Mouse (Mus musculus) lung, postnatal 0 days (tissue): Measurements from ENCODE around the gene Lhpp. TPM values are rescaled to one million over a fixed set of nuclear protein-coding genes. Genes with fewer than 3 reads are reported as not detected.

ENCODE experiments used
- ATAC-seq: fragments of 200-750 bp; cut with Nextera tagmentation; 2 replicates; pipeline ENCODE4 v1.8.0; 2017; ENCODE audit warnings: moderate library complexity
- DNase-seq: peaks from one replicate; pipeline ENCODE4 v3.0.0-alpha.2; 2016; ENCODE audit warnings: low spot score
- H3K27ac ChIP-seq: fragments of 300-500 bp; sonication (generic); 2 replicates; pipeline ENCODE4 v1.5.1; 2014; ENCODE audit warnings: antibody characterized with exemption, mild to moderate bottlenecking, low read length, mixed read lengths
- H3K27me3 ChIP-seq: fragments of 300-500 bp; sonication (generic); replicated peaks from 2 replicates; pipeline ENCODE4 v1.6.1; 2014; ENCODE audit warnings: low read length, mixed read lengths; ENCODE audit not compliant: insufficient read depth
- H3K36me3 ChIP-seq: fragments of 300-500 bp; sonication (generic); 2 replicates; pipeline ENCODE4 v1.6.1; 2014; ENCODE audit warnings: low read length, mixed read lengths; ENCODE audit not compliant: insufficient read depth
- H3K4me1 ChIP-seq: fragments of 300-500 bp; sonication (generic); 2 replicates; pipeline ENCODE4 v1.6.1; 2014; ENCODE audit warnings: antibody characterized with exemption, low read depth, low read length, mixed read lengths; ENCODE audit not compliant: insufficient read depth
- H3K4me2 ChIP-seq: fragments of 300-500 bp; sonication (generic); replicated peaks from 2 replicates; pipeline ENCODE4 v1.6.1; 2014; ENCODE audit warnings: low read depth, mild to moderate bottlenecking, low read length, moderate library complexity, mixed read lengths
- H3K4me3 ChIP-seq: fragments of 300-500 bp; sonication (generic); 2 replicates; pipeline ENCODE4 v1.5.1; 2014; ENCODE audit warnings: low read depth, low read length
- H3K9ac ChIP-seq: fragments of 300-500 bp; sonication (generic); replicated peaks from 2 replicates; pipeline ENCODE4 v1.6.1; 2014; ENCODE audit warnings: low read depth, mild to moderate bottlenecking
- H3K9me3 ChIP-seq: fragments of 300-500 bp; sonication (generic); 2 replicates; pipeline ENCODE4 v1.6.1; 2016; ENCODE audit warnings: low read length, mixed read lengths
- CTCF ChIP-seq: IDR thresholded peaks from 2 replicates; pipeline ENCODE4 v1.5.1; 2016; ENCODE audit warnings: antibody characterized with exemption, mild to moderate bottlenecking
- EP300 ChIP-seq: IDR thresholded peaks from 2 replicates; pipeline ENCODE4 v1.6.1; 2016; ENCODE audit warnings: antibody characterized with exemption, mild to moderate bottlenecking, control low read depth
- WGBS: fragments of 180-500 bp; shearing (Covaris S2); extraction: QIAGEN DNeasy Blood & Tissue Kit; methylation state at CpG from one replicate; pipeline ENCODE4 v1.1.7; 2014; 5-methylcytosine and 5-hydroxymethylcytosine counted together
- polyA plus RNA-seq: library from polyadenylated mRNA; unstranded; fragments of >200 nt; fragmentation: Nextera tagmentation; extraction: Ambion mirVana; gene quantifications from 2 replicates; pipeline ENCODE4 v1.2.1, GENCODE M21; 2015

Lhpp gene
- polyA plus RNA-seq, 1 experiment from 2014 or later = 5.9 TPM

DNA sequence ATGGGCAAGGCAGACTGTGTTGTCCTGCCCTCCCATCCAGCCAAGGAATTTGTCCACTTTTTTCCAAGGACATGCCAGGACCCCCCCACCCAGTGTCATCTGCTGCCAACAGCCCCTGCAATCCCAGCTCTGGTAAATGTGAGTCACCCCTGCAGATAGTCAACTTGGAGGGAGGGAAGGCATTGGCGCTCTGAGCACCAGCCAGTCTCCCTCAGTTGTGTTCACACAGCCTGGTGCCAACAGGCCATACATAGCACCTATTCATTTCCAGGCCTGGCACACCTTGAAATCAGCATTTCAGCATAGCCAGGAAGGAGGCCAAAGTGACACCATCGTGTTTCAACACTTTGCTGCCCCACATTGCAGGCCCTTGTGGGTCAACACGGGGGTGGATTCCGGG is 73.5 kb downstream of the Lhpp start:
- Histone ChIP-seq H3K4me3 (no peak overlapping the region), H3K4me1 (peaks cover 18% of the 10 kb centered on the region), H3K27ac (no peak overlapping the region), H3K9ac (no peak overlapping the region), H3K27me3 (no peaks in the 10 kb centered on the region), H3K9me3 (no peaks in the 10 kb centered on the region), H3K4me2 (no peak overlapping the region), H3K36me3 (no peaks in the 10 kb centered on the region)
- DNase-seq = no peak
- 76% methylated on average over 4 of the region's 4 CpGs for WGBS
- TF ChIP-seq EP300 = no peak
- TF ChIP-seq CTCF = no peak
- no peak for ATAC-seq

DNA sequence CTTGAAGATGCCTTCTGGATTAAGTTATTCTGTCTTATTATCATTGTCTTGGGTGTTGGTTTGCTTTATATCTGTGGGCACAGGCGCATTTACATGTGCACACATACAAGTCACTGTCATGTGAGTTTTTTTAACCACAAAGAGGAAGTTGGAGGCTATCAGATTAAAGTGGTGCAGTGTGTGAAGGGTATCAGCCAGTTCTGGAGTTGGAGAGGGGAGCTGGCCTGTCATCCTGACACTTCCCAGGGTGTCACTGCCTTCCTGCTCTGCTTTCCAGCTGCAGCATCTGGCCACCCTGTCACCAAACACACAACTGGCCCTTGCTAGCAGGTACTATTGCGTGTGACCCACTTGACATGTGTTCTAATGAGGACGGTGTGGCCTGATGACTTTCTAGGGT is 76.1 kb downstream of the Lhpp start:
- H3K27me3 ChIP-seq = no peaks in the 10 kb centered on the region

DNA sequence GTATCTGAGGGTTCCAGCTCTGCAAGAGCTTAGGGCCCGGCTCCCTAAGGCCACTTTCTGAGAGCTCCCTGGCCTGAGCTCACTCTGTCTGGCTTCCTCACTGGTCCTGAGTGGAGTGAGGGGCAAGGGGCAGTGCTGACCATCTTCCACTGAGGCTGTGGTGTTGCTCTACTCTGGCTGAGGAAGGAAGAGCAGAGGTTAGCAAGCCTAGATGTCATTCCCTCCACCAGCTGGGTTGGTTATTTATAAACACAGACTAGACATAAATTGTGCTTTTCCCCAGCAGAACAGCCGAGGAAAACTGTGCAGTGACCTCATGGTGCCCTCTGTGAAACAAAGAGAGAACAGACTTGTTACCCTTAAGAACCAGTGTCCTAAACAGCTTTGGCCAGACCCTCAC is 77.5 kb downstream of the Lhpp start:
- ATAC-seq = peak; percentile 23
- 29% methylated on average over 2 of the region's 2 CpGs for WGBS

More for the DNA sequence above, 76.1 kb downstream of the Lhpp start:
- TF ChIP-seq CTCF = no peak
- TF ChIP-seq EP300 = no peak
- Histone ChIP-seq H3K27ac (no peak overlapping the region), H3K36me3 (no peaks in the 10 kb centered on the region), H3K4me3 (no peak overlapping the region), H3K9ac (no peak overlapping the region), H3K4me1 (peaks cover 31% of the 10 kb centered on the region), H3K4me2 (no peak overlapping the region), H3K9me3 (no peaks in the 10 kb centered on the region)
- DNase-seq (peak; percentile 43), ATAC-seq (no peak)
- WGBS = 86% methylated on average over 3 of the region's 3 CpGs

DNA sequence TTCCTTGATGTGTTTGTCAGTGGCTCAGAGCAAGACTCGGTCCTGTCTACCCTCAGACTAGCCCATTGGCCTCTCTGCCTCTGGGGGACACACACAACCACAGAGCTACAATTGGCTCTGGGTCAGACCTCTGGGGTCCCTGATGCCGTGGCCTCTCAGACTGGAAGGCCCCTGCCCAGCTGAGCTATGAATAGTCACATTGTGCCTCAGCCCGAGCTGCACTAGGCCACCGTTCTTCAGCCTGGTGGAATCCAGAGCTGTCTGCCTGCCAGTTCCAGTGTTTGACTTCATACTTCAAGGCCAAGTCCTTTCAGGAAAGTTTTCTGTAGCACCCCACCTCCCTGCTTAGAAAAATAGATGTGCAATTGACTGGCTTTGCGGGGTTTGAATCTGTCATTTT is 78.3 kb downstream of the Lhpp start:
- TF ChIP-seq CTCF (no peak), EP300 (no peak)
- Histone ChIP-seq H3K27ac (peak overlapping the region; percentile 54; the same call in 1 of the 2 replicates), H3K4me2 (no peak overlapping the region), H3K4me1 (peaks cover 31% of the 10 kb centered on the region), H3K9me3 (no peaks in the 10 kb centered on the region), H3K4me3 (no peak overlapping the region), H3K27me3 (no peaks in the 10 kb centered on the region), H3K9ac (no peak overlapping the region), H3K36me3 (no peaks in the 10 kb centered on the region)
- DNase-seq (peak; percentile 52), ATAC-seq (peak; percentile 51)
- 33% methylated on average over 5 of the region's 5 CpGs for WGBS

More for the DNA sequence above, 77.5 kb downstream of the Lhpp start:
- no peaks in the 10 kb centered on the region for H3K9me3 ChIP-seq
- peaks cover 31% of the 10 kb centered on the region for H3K4me1 ChIP-seq
- no peaks in the 10 kb centered on the region for H3K36me3 ChIP-seq
- no peak overlapping the region for H3K27ac ChIP-seq
- H3K4me2 ChIP-seq = no peak overlapping the region
- no peak overlapping the region for H3K4me3 ChIP-seq
- DNase-seq = peak; percentile 23
- TF ChIP-seq EP300 = no peak
- no peak for TF ChIP-seq CTCF
- H3K9ac ChIP-seq = no peak overlapping the region
- no peaks in the 10 kb centered on the region for H3K27me3 ChIP-seq

DNA sequence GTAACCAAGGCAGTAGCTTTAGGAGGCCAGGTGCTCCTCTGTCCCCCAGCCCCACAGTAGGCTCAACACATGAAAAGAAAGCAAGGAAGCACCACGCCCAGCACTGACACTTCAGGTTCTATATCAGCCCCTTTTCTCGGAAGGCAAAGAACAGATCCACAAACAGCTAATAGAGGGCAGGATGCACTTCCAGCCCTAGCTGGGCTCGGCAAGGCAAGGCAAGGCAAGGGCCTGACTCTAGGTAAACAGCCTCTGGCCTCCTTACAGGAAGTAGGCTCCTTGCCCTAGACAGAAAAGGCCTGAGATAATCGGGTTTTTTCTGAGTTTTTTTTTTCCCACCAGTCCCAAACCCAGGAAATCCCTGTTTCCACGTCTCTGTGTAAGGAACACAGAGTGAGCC is 79.3 kb downstream of the Lhpp start:
- DNase-seq (peak; percentile 20), ATAC-seq (0 out of 2 replicates have a peak, but pooled peaks have one; percentile 15)
- no peak; the same call in 1 of the 2 replicates for TF ChIP-seq CTCF
- no peak for TF ChIP-seq EP300
- no peak overlapping the region for H3K4me3 ChIP-seq
- H3K4me1 ChIP-seq = peaks cover 31% of the 10 kb centered on the region
- H3K36me3 ChIP-seq = no peaks in the 10 kb centered on the region
- H3K27me3 ChIP-seq = no peaks in the 10 kb centered on the region
- H3K9ac ChIP-seq = no peak overlapping the region
- no peaks in the 10 kb centered on the region for H3K9me3 ChIP-seq
- no peak overlapping the region for H3K4me2 ChIP-seq
- peak overlapping the region; percentile 38; the same call in 1 of the 2 replicates for H3K27ac ChIP-seq
- 29% methylated on average over 5 of the region's 5 CpGs for WGBS

DNA sequence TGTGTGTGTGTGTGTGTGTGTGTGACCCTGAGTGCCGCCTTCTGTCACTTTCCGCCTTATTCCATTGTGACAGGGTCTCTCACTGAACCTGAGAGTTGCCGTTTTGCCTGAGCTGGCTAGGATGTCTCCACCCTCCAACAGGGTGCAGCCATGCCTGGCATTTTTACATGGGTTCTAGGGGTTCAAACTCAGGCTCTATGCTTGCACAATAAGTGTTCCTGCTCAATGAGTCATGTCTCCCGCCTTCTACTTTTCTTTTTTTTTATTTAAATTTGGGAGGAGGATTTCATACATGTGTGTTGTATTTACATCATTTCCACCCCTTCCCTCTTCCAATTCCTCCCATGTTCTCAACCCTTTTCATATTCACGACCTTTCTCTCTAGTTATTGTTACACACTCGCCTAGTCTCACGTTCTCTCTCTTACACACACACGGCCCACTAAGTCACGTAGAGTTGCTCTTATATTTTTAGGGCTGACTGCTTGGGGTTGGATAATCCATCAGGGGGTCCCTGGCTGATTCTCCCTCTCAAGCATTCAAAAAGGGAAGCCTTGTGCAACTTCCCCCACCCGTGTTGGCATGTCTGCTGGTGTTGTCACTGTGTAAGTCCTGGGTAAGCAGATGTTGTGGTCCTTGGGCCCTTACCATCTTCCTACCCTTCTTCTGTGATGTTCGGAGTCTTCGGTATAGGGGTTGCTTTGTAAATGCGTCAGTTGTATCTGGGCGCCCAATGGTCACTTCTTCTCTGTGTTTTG is 80.5 kb downstream of the Lhpp start:
- WGBS = 84% methylated on average over 14 of the region's 14 CpGs
- Histone ChIP-seq H3K9ac (no peak overlapping the region), H3K4me1 (peaks cover 31% of the 10 kb centered on the region), H3K36me3 (no peaks in the 10 kb centered on the region), H3K27me3 (no peaks in the 10 kb centered on the region), H3K9me3 (no peaks in the 10 kb centered on the region), H3K4me2 (no peak overlapping the region), H3K27ac (no peak overlapping the region), H3K4me3 (no peak overlapping the region)
- TF ChIP-seq EP300 (no peak), CTCF (no peak)
- ATAC-seq (peak; percentile 44), DNase-seq (peak; percentile 52)
